ENCODE assay signal across 9 mouse cellular contexts in the genomic region with DNA sequence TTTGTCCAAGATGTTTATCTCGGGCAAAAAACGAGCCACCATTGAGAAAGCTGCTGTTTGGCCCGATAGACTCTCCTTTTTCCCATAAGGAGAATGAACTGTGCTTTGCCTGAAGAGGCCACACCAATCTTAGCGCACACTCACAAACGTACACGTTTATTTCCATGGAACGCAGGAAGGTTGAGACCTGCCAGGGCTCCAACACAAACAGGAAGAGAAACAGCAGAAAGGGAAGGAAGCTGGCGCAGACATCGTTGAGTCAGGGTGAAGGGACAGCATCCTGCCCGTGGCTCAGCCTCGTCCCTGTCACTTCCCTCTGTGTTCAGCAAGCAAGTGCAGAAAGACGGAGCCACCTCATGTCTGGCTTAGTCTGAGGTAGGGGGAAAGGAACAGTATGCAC. TPM values are rescaled to one million over a fixed set of nuclear protein-coding genes. Genes with fewer than 3 reads are reported as not detected.
DNase-seq lines count a peak whose midpoint lies in the region; ATAC-seq lines count a peak whose summit lies in the region.
"Had no signal": no experiment of that assay in that cellular context is flagged by ENCODE, and none has a peak within 500 bp of the region (broad histone marks: within the 10 kb centered on the region; RNA-seq: fewer than 3 reads in every experiment).

No protein-coding gene starts in this region.

- H3K79me2 ChIP-seq in macrophage (ENCODE audit: inconsistent target), result no peaks in the 10 kb centered on the region

- no peaks in the 10 kb centered on the region for H3K9me3 ChIP-seq in heart, embryonic 12.5 days (replicated peaks)
- H3K9me3 ChIP-seq in forebrain, embryonic 10.5 days, result no peaks in the 10 kb centered on the region
- no peaks in the 10 kb centered on the region for H3K9me3 ChIP-seq in hindbrain, embryonic 12.5 days (replicated peaks)

- peaks cover 13% of the 10 kb centered on the region; the same call in 1 of the 2 replicates for H3K4me1 ChIP-seq in heart, embryonic 12.5 days (replicated peaks)
- H3K4me1 ChIP-seq in forebrain, embryonic 10.5 days, result no peaks in the 10 kb centered on the region
- H3K4me1 ChIP-seq in hindbrain, embryonic 12.5 days, result no peaks in the 10 kb centered on the region

- DNase-seq in CD4-positive, CD25-positive, alpha-beta regulatory T cell, adult 2 months (ENCODE audit: low read depth, low spot score), result peak; percentile 62
- peak; percentile 14 for DNase-seq in adrenal gland, postnatal 25 days
- peak; percentile 8 to 11 for DNase-seq in layer of hippocampus, postnatal 36 days
- DNase-seq in thymus, postnatal 10 days (ENCODE audit: low spot score in 2 of 2), result peak; percentile 7 to 33
- no peak for DNase-seq in forebrain, embryonic 10.5 days (ENCODE audit: extremely low spot score, low spot score)

- peak; percentile 72 for ATAC-seq in heart, embryonic 12.5 days (ENCODE audit: insufficient number of reproducible peaks, low FRiP score)
- no peak for ATAC-seq in hindbrain, embryonic 12.5 days (ENCODE audit: low FRiP score)

- H3K36me3 ChIP-seq in heart, embryonic 12.5 days, result no peaks in the 10 kb centered on the region
- H3K36me3 ChIP-seq in macrophage (ENCODE audit: inconsistent target), result no peaks in the 10 kb centered on the region
- H3K36me3 ChIP-seq in forebrain, embryonic 10.5 days (replicated peaks), result no peaks in the 10 kb centered on the region
- H3K36me3 ChIP-seq in hindbrain, embryonic 12.5 days, result no peaks in the 10 kb centered on the region

- H3K9ac ChIP-seq in heart, embryonic 12.5 days, result no peak overlapping the region
- no peak overlapping the region for H3K9ac ChIP-seq in hindbrain, embryonic 12.5 days

- peak overlapping the region; percentile 63 for H3K27ac ChIP-seq in heart, embryonic 12.5 days (ENCODE audit: poor library complexity, severe bottlenecking)
- peak overlapping the region; percentile 75 for H3K27ac ChIP-seq in macrophage
- no peak overlapping the region for H3K27ac ChIP-seq in forebrain, embryonic 10.5 days
- H3K27ac ChIP-seq in hindbrain, embryonic 12.5 days, result no peak overlapping the region

- H3K4me2 ChIP-seq in heart, embryonic 12.5 days, result peak overlapping the region; percentile 8; the same call in 1 of the 2 replicates
- no peak overlapping the region for H3K4me2 ChIP-seq in hindbrain, embryonic 12.5 days (replicated peaks)

- H3K4me3 ChIP-seq in heart, embryonic 12.5 days, result no peak overlapping the region
- peak overlapping the region; percentile 18; the same call in 1 of the 2 replicates for H3K4me3 ChIP-seq in macrophage (ENCODE audit: inconsistent target)
- H3K4me3 ChIP-seq in forebrain, embryonic 10.5 days, result no peak overlapping the region
- H3K4me3 ChIP-seq in hindbrain, embryonic 12.5 days, result no peak overlapping the region
- H3K4me3 ChIP-seq: myocyte had no signal

- no peaks in the 10 kb centered on the region for H3K27me3 ChIP-seq in heart, embryonic 12.5 days (replicated peaks)
- H3K27me3 ChIP-seq in forebrain, embryonic 10.5 days (ENCODE audit: poor library complexity, severe bottlenecking), result no peaks in the 10 kb centered on the region
- no peaks in the 10 kb centered on the region for H3K27me3 ChIP-seq in hindbrain, embryonic 12.5 days

- WGBS in heart, embryonic 12.5 days, result 50% methylated on average over 12 of the region's 12 CpGs
- WGBS in macrophage (ENCODE audit: missing documents), result 1% methylated on average over 12 of the region's 12 CpGs
- 81% methylated on average over 12 of the region's 12 CpGs for WGBS in forebrain, embryonic 10.5 days
- WGBS in hindbrain, embryonic 12.5 days, result 68% methylated on average over 12 of the region's 12 CpGs

RNA-seq across cellular contexts. Expression of a gene that starts 56.8 kb away (rescaled TPM):
- total RNA-seq in adrenal gland, postnatal 25 days (2021), result 169 and 213 TPM in 2 replicates
- 297 and 319 TPM in 2 replicates for polyA plus RNA-seq in heart, embryonic 12.5 days (2016; fragmentation: Nextera tagmentation; extraction: Ambion mirVana)
- total RNA-seq in layer of hippocampus, postnatal 36 days (2021), result 10 to 100 TPM; 97.7 to 99.2 TPM
- 100 to 1,000 TPM in 14 of 26 experiments, 10 to 100 TPM in 12; 40.0 to 337 (median 106) TPM for total RNA-seq in macrophage (2018; cell fraction: chromatin; rRNA removed)
- 10 to 100 TPM; 18.9 to 73.2 (median 34.3) TPM for total RNA-seq in macrophage (2018; cell fraction: cytosol; rRNA removed)
- total RNA-seq in macrophage (2018; cell fraction: nucleus; rRNA removed), result 100 to 1,000 TPM in 12 of 26 experiments, 10 to 100 TPM in 14; 31.8 to 339 (median 97.2) TPM
- 48.2 to 82.7 TPM (median 58.0 TPM) in 3 replicates for polyA plus RNA-seq in macrophage (2018)
- 442 and 458 TPM in 2 replicates for polyA plus RNA-seq in forebrain, embryonic 10.5 days (2016; fragmentation: Nextera tagmentation; extraction: Ambion mirVana)
- polyA plus RNA-seq in hindbrain, embryonic 12.5 days (2016; fragmentation: Nextera tagmentation; extraction: Ambion mirVana), result 325 and 337 TPM in 2 replicates

Comparison
In these comparisons a context has a peak if more than half of its experiments do, and no peak if none do; other contexts are left out.
1. H3K27ac ChIP-seq: peak in heart, embryonic 12.5 days (single experiment) and macrophage (single experiment); none in forebrain, embryonic 10.5 days (single experiment) and hindbrain, embryonic 12.5 days (single experiment).